Mouse (Mus musculus): ENCODE results near the gene Babam2.

Babam2 gene

DNA sequence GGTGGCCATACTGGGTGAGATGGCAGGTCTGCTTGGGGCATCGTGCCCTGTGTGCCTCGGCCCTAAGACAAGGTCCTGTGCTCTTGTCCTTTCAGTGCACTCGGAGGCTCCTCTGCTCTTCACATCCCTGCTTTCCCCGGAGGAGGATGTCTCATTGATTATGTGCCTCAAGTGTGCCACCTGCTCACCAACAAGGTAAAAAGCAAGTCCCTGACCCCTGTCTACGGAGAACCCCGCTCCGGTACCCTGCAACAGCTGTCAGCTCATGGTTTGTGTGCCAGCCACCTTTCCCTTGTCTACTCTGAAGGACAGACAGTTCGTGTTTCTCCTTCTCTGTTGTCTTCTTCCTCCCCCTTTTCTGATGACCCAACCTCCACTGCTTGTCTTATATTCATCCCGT is 303.8 kb downstream of the Babam2 start:
- no peak for DNase-seq

DNA sequence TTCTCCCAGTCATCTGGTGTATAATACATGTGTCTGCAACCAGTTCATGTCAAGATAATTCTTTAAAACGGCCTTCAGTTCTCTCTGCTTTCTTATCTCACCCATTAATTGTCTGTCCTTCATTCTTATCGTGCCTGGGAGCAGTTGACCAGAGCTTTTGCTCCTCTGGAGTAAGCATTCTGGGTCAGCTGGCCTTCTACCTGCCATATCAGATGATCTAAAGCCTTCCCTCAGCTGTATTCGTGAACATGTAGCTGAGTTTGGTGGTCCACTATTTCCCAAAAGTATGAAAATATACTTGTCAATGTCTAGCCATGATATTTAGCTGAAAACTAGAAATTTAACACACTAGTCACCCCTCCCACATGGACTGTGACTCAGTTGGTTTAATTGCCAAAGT is 304.3 kb downstream of the Babam2 start:
- no peak for DNase-seq

DNA sequence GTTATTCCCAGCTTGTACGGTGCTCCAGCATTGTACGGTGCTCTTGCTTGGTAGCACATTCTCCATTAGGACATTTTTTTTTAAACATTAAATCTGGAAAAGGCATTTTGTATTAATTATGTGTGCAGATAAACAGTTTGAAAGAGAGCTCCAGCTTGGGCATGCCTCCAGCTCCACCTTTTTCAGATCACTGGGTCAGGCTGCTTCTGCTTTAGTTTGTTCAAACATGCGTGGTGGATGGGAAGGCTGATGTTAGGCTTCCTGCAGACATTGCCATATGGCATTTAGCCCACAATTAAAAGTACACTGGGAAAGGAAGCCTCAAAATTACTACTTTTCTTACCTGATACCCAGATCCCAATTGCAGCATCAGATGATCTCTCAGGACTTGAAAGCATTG is 310.9 kb downstream of the Babam2 start:
- no peak for DNase-seq

DNA sequence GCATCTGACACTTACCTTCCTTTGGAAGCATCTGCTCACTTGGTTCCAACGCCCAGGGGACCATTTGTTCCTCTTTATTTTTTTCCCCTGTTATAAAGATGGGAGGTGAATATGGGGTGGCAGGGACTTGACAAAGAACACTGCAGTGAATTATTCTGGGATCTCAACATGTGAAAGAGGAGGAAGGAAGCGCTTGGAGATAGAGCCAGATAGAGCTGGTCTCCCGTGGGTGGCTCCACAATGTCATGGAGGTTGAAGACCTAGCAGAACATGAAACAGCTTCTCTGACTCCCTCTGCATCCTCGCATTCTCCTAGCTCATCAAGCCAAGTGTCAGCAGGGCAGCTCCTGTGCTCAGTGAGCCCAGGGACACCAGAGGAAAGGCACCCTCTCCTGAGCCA is 312.6 kb downstream of the Babam2 start:
- no peak for DNase-seq

DNA sequence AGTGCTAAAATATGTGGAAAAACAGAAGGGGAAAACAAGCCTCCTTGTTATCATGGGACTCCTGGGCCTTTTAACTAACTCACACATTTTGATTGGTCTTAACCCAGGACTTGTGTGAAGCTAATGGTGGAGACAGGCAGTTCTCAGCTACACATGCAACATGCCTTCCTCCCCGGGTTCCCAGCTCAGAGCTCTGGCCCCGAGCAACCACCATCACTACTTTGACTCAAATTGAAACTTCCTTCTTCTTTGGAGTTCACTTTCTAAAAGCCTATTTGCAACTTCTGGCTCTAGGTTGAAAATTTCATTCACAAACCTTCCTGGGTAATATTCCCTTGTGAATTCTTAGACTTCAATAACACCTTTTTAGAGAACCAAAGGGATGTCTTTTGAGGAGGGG is 315.6 kb downstream of the Babam2 start:
- no peak for DNase-seq

DNA sequence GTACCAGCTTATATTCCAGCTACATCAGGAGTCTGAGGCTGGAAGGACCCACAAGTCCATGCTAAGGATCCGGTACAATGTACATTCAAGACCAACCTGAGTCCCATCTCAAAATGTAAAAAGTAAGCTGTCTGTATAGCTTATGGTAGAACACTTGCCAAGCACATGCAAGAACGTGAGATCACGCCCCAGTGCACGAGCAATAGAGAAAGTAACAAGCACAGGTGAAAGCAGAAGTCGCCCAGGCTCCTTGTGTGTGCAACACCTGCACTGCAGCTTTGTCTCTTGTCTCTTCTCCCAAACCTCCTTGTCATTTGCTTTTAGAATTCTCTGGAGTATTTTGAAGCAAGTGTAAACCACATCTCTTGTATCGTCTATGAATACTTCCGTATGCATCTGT is 317.3 kb downstream of the Babam2 start:
- no peak for DNase-seq

DNA sequence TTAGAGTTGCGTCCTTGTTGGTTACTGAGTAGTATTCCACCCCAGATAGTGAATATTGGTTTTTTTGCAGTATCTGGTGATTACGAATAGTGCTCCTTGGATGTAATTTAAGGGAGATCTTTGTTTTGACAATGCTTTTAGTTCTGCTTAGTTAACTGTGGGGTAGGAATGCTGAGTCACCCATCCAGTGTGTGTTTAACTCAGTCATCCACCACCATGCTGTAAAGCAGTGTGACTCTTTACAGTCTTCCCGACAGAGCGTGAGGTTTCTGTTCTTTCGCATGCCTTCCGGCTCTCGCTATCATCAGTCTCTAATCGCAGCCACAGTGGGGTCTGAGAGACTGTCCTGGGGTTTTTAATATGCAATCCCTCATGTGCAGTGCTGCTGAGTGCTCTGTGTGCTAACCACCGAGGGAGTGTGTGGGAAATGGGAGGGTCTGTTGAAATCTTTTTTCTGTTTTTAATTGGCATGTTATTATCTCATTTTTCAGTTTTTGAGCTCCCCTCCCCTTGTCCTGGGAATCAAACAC is 318.5 kb downstream of the Babam2 start:
- DNase-seq: no peak

DNA sequence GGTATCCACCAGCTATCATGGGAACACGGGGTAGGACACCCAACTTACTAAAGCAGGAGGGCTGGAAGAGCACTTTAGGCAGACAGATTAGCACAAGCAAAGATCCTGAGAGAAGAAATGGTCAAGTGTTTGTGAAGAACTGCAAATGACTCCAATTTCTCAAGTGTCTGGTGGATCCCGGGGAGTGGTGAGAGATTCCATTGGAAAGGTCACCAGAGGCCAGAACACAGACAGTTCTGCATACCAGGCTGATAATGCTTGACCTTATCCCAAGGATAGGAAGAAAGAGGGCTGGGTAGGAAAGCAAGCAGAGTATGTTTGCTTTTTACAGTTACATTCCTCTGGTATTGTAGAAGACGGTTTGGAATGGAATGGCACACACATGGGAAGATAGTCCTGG is 320.2 kb downstream of the Babam2 start:
- DNase-seq: no peak

DNA sequence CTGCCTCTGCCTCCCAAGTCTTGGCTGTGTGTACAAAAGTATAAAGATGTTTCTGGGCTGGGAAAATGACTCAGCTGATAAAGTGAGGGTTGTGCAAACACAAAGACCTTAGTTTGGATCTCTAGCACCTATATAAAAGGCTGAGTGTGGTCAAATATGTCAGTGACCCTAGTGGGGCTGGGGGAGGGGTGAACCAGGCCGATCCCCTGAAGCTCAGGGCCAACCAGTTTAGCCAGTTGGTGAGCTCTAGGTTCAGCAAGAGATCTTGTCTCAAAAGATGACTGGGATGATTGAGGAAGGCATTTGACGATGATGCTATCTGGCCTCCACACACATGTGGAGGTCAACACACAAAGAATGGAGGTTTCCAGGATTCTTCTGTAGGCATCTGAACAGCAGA is 320.8 kb downstream of the Babam2 start:
- DNase-seq: no peak

DNA sequence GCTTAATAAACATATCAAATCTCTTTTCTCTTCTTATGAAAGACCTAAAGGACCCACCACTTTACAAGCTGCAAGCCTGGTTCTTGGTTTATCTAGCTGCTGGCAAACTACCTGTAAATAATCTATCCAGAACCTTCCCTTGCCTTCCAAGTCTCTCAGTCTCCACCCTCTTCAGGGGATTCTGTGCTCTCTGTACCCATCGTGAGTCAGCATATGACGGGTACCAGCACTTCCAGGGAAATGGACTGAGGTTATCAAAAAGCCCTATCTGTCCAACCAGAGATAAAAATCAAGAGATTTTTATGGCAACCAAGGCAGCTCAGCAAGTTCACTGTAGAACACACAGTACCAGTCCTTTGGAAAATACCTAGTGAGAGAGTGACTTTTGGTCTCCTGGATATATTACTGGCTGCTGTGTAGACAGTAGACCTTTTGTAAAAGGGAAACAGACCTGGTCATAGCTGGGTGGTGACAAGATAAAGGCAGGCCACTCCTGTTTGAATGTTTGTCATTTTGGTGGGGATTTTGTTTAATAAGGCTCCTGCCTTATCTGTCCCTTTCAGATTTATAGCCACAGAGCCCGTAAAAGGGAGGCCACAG is 332.4 kb downstream of the Babam2 start:
- no peak for DNase-seq

DNA sequence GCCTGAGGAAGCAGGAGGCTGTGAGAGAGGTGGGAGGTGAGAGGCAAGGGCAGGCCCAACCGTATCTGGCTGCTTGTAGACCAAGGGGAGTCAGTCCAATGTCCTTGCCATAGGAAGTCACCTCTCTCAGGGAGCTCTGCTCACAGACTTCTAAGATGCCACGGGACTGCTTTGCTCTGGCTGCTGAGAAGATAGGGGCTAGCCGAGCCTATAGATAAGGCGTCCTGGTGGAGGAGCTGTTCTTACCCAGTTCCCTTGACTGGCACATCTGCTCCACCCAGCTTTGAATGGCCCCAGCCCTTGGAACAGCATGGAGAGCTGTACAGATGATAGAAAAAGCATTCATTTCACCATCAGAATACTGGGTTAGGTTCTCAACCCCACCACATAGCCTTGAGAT is 335.7 kb downstream of the Babam2 start:
- no peak for DNase-seq

DNA sequence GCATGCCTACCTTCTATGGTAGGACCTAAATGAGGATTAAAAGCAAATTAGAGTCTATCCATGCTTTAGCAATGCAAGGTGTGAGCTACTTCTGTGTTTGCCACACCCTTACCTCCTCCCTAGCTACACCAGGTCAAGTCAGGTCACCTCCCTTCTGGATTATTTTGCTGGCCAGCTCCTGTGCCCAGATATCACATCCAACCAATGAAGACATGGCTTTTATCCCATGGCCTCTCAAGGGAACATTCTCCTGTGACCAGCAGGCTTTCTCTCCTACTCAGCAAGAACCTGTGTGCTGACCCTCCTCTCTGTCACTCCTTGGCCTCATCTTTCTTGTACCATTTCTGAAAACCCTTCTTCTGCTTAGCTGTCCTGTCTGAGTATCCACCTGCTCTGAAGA is 336.1 kb downstream of the Babam2 start:
- no peak for DNase-seq

DNA sequence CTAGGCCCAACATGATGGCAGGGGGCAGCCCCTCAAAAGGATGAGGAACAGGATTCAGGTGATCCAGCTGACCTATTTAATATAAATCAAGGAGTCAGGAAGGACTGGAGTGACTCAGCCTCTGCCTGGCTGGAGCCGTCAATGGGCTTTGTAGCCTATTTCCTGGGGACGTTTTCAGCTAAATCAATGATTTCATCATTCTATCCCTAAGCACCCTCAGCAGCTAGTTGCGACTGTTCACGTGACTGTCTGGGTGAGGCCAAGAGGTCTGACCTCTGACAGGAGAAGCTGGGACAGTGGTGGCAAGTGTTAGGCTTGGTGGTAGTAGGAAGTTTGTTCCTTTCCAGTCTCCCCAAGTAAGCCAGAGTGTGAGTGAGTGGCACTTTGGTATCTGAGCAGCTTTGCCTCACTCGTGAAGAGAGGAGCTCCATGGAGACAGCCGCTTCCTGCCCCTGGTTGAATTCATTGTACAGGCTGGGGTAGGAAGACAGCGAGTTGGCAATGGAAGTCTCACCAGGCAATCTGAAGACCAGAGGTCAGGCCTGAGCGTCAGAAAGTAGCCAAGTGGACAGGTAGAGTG is 337.1 kb downstream of the Babam2 start:
- DNase-seq: peak; percentile 58

DNA sequence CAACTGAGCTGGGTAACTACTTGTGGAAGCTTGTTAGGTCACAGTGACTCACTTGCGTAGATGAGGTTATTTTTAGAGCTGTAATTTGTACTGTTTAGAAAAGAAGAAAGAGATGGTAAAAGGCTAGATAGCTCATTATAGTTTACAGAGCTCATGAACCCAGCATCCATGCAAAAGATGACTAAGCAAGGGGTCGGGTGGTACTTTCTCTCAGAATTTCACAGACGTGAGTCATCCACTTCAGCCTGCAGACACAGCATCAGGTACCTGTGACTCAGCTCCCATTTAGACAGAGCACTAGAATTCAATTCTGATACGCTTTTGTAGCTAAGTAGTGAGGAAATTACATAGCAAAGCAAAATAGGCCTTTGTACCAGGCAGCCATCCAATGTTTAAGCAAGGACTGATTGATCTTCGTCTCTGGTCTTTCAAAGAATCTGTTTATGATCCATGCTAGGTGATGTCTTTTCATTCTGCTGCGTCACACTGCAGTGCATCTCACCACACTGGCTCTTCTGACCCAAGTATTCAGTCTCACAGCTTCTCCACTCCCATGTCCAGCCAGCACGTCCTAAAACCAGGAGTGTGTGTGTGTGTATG is 338.3 kb downstream of the Babam2 start:
- DNase-seq: peak; percentile 40

DNA sequence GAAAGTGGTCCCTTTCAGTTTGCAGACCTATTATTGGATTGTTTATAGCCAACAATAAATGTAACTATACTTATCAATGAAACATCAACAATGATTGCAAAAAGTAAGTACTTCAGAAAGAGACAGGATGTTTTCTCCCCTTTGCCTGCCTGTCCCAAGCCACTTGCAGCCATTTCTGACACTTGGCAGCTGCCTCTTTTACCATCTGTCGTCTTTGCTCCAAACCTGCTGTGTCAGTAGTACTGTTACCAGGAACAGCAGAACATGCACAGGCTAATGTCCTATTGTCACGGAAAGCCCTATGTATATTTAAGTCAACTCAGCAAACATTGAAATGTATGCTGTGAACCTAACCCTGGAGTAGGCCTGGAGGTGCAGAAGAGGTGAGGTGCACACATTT is 339.4 kb downstream of the Babam2 start:
- DNase-seq: peak; percentile 32

DNA sequence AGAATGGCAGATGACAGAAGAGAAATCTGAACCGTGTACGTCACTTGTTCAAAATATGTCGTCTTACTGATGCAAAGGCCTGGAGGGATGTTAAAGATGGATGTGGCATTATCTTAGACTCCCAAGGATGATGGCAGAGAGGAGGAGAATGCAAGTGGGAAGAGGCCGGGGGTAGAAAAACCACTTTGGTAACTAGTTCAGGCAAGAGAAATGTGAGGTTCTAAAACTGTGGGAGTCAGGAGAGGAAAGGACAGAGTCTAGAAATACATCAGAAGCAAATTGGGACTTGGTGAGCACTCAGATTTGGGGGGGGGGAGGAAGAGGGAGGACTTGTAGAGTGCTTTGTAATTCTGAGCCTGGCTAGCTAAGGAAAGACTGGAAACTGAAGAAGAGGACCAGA is 340.1 kb downstream of the Babam2 start:
- DNase-seq: no peak

DNA sequence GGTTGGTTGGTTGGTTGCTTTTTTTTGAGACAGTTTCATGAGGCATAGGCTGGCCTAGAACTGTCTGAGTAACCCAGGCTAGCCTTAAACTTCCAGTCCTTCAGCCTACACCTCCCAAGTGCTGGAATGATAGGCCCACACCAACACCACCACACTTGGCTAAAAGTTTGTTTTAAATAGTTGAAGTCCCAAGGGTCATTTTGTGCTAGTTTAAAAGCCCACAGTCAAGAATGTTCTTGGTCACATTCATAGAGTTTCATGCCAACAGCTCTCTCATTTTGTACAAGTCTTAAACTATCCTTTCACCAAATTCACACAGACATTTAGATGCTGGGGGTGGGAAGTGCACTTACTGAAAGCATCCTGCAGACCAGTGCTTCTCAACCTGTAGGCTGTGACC is 341.5 kb downstream of the Babam2 start:
- no peak for DNase-seq

DNA sequence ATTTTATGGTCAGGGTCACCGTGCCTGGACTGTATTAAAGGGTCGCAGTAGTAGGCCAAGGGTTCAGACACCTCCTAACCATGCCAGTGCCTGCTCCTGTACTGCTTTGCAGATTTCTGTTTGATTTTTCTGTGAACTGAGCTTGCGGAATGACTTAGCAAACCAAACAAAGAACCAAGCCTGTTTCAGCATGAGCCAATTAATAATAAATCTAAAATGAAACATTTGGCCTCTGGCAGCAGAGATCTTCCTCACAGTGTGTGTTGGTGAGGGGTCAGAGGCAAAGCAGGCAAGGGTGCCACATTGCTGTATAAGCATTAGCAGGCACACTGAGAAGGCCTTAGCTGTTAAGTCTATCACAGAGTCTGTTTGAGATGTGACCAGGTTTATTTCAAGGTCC is 342.0 kb downstream of the Babam2 start:
- DNase-seq: no peak

DNA sequence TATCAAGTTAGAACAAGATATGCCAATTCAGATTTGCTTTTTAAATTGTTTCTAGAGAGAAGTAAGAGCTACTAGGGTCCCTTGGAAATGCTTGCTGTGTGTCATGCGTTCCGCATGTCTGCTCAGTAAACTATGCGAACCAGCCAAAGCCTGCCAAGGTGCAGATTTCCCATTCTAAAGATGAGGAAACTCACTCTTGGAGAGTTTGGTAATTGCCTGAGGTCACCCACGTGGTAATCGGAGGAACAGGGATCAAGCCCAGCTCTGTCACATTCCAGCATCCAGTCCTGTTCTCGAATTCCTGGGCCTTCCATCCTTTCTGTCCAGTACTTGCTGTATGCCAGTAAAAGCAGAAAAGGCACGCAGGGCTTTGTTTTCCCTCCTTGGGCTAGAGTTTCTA is 345.7 kb downstream of the Babam2 start:
- no peak for DNase-seq

DNA sequence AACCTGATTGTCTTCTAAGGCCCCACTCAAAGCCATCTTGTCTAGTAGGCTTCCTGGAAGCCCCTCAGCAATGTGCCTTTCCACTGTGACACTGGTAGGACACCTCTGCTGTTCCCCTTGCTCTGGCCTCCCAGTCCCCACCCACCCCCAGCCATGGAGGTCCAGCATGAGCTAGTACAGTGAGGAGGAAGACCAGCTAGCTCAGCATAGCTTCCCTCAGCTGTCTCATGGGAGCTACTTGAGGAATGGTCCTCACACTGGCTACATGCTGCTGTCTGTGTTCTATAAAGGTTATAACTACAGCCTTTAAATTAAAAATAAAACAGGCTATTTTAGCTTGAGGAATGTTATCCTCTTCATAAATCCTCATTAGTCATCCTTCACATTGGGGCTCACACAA is 346.5 kb downstream of the Babam2 start:
- DNase-seq: no peak

DNA sequence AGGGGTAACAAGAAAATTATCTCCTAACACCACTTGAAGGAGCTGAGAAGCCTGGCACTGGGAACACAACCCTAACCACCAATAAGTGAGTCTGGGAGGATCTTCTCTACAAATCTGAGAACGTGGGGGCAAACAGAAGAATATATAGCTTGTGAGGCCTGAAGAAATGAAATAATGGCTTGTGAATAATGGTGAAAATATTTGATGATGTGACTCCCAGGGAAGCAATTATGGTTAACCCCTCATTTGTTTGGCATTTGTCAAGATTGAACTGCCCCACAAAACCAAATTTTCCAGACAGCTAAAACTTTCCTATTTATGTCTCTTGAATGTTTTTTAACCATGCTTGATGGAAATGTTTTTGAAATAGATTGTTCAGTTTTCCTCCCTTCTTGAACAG is 354.4 kb downstream of the Babam2 start:
- no peak for DNase-seq

DNA sequence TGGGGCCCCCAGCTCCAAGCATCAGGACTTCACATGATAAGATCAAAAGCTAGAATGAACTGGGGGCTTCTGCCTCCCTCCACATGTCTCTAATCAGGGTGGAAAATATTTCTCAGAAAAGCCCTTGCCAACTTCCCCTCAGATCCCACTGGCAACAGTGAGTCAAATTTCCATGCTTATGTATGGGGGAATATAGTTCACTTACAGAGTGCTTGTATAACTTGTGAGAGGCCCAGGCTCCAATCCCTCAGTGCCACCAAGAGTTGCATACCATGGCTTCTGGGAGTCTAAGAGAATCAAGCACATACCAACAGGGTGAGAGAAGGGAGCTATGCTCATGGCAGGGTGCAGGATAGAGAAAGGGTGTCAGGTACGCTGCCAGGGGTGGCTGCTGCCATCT is 355.0 kb downstream of the Babam2 start:
- DNase-seq: no peak

DNA sequence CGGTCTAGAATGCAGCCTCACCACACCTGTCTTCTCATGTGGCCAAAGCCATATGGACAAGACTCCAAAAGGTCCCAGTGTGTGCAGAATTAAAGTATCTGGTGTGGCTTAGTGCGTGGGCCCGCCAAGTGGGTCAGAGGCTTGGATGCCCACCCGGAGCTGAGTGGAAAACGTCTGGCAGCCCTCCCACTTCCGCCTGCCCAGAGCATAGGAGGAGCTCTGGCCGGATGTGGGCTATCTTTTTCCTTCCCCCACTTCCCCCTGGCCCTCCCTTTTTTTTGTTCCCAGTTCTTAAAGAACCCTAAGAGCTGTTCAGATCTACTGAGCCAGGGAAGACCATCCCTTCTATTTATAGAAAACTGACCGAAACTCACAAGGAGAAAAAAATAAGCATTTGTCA is 356.0 kb downstream of the Babam2 start:
- no peak for DNase-seq

DNA sequence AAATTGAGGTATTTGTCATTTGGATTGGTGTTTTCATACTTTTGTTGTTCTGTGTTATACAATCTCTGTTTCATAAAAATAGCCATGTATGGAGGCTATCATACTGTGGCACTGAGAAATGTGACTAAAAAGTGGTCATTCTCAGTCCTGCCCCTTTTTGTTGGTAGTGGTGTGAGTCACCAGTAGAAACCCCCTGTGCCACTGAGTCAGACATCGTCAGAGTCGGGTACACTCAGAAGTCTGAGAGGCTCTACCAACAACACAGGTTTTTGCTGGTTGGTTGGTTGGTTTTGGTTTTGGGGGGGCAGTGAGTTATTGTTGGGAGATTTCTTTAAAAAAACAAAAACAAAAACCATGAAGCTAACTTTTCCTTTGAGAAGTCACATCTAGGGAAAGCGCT is 358.2 kb downstream of the Babam2 start:
- no peak for DNase-seq

DNA sequence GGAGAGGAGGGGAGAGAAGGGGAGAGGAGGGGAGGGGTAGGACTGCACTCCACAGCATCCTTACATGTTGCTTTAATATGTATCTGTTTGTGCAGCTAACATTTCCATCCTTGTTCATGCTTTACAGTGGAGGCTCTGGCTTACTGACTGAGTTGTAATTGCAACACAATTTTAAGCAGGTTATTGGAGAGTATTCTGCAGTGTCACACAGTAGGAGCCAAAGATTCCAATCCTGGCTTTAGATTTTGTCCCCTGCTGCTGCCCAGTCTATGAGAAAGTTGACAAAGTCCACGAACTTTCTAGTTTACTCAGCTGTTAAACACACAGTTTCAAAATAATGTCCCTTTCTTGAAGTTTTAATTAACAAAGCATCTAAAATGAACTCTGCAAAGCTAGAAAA is 358.6 kb downstream of the Babam2 start:
- DNase-seq: no peak

Data from lung, postnatal 36 days (tissue).